Mouse (Mus musculus): ENCODE measurements at regions not wholly inside any gene's neighbourhood (a gene's known extent, or its start where the extent isn't known, plus 50 kb on each side); places are given as distances from the start of the nearest gene placed in this dataset.

DNA sequence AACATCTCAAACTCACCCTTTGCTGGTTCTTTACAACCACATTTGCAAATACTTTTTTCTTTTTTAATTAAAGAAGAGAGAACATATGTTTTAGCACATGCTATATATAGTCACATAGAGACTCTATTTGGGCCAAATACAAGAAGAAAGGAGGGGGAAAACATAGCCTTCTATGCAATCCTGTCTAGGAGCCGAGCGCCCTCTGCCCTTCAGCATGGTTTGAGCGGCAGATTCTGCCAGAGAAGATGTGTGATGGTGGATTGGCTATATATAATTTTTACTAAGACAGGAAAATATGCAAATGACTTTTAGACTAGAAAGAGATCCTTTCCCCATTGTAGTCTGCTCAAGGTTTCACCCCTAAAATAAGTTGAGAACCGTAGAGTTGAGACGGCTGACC is 60.0 kb upstream of the Myom1 start:
- DNase-seq (ENCODE audit: low read depth): no peak

- no peak for DNase-seq (ENCODE audit: low read depth)
Measured at GRCm38 (mm10) chr17:70934258-70934657, 68.2 kb upstream of the Myom1 start.

DNA sequence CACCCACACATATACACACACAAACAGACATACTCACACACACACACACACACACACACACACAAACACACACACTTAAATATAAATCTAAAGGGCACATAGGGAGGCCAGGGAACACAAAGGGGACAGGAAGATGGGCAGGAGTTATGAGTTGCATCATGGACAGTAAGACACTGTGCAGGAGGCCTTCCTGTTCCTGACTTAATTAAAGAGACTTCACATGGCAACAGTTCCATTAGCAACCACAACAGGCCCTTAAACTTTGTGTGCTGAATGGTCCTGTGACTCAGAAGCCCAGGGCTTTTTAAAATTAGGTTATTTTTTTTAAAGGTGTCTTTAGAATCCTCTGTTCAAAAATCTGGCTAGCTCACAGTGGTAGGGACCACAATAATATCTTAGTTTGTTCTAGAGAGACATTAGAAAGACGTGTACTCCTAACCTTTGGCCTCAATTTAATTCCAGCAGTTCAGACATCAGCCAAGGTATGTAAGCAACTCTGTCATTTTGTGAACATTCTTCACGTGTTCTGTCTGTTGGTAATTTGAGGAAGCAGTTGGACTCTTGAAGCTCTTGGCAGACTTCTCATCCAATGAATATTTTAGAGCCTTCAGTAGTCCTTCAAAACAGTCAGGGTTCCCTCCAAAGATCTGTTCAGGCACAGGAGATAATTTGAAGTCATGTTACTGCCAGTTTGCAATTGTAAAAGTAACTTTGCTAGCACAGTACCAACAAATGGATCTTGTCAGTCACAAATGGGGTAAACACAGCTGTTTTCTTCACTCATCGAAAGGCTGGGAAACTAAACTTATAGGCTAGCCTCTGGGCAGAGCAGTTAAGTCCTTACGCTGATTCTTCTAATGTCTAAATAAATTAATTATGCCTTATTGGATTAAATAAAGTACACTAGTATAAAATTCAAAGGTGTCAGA is 69.0 kb upstream of the Myom1 start:
- DNase-seq (ENCODE audit: low read depth): no peak

- no peak for DNase-seq (ENCODE audit: low read depth)
Measured at GRCm38 (mm10) chr17:70932565-70932964, 69.9 kb upstream of the Myom1 start.

- no peak for DNase-seq (ENCODE audit: low read depth)
Measured at GRCm38 (mm10) chr17:70930600-70930999, 71.8 kb upstream of the Myom1 start.

- DNase-seq (ENCODE audit: low read depth): no peak
Measured at GRCm38 (mm10) chr17:70929582-70929981, 72.9 kb upstream of the Myom1 start.

- peak; percentile 79 for DNase-seq (ENCODE audit: low read depth)
Measured at GRCm38 (mm10) chr17:70924565-70925220, 71.3 kb upstream of the Tgif1 start.

GRCm38 (mm10) chr17:70921681-70922080 is 68.3 kb upstream of the Tgif1 start:
- no peak for DNase-seq (ENCODE audit: low read depth)

DNA sequence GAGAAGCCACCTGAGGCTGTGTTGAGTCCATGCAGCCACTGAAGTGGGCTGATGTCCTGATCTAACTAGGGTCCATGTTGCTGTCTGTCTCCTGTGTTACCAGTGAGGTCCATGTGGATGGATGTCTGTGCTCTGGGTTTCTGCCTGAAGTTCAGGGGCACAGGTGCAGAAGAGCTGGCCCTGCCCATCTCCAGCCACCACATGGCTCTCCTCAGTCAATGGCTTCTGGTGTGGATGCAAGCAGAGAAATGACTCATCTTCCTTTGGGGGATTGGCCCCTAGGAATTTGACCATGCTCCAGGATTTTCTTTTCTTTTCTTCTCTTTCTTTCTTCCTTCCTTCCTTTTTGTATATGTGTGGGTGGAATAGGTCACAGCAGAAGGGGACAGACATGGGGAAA is 66.8 kb upstream of the Tgif1 start:
- DNase-seq (ENCODE audit: low read depth): no peak

DNA sequence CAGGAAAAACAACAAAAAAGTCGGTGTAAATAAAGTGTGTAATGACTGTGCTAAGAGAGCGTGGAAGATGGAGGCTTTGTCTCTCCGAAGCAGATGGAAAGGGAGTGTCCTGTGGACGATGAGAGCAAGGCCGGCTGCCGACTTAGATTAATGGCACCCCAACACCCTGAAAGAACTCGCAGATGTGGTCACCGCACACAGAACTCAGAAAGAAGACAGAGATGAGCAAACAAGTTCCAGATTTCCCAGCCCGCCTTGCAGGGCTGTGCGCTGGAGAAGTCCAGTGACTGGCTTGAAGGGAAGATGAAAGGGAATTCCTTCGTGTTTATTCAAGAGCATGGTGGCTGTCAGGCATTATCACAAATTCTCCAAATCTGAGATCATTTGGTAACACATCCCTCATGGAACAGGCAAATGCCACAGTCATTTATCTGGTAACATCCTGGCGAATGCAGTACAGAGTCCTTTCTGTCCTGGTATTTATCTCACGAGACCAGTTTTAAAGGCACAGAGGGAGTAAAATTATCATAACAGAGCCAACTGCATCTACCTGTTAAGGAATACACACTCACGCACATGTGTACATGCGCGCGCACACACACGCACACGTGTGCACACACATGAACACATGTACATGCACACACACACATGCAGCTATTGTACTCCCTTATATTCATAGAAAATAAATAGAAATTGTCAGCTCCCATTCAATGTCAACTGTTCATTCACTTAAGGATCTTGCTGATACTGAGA is 64.0 kb upstream of the Tgif1 start:
- no peak for DNase-seq (ENCODE audit: low read depth)

GRCm38 (mm10) chr17:70916089-70916750 is 62.9 kb upstream of the Tgif1 start:
- no peak for DNase-seq (ENCODE audit: low read depth)

- DNase-seq (ENCODE audit: low read depth): no peak
Measured at GRCm38 (mm10) chr17:70915445-70915844, 62.1 kb upstream of the Tgif1 start.

DNA sequence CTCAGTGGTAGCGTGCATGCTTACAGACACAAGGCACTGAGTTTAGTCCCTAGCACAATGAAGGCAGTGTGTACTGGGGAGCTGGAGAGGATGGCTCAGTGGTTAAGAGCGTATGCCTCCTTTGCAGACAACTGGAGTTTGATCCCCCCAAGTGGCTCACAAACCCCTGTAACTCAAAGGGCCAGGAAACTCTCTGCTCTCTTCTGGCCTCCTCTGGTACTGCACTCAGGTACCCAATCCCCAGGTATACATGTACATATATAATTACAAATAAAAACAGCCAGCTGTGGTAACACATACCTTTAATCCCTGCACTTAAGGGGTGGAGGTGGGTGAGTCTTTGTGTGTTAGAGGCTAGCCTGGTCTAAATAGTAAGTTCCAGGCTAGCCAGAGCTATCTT is 56.9 kb upstream of the Tgif1 start:
- no peak for DNase-seq (ENCODE audit: low read depth)

GRCm38 (mm10) chr17:70909573-70909972 is 56.2 kb upstream of the Tgif1 start:
- no peak for DNase-seq (ENCODE audit: low read depth)

GRCm38 (mm10) chr17:70908328-70908727 is 55.0 kb upstream of the Tgif1 start:
- DNase-seq (ENCODE audit: low read depth): no peak
